Mouse (Mus musculus) erythroid progenitor cell, adult 5-6 weeks (primary cell): ENCODE data around the gene Phf19. TPM values are rescaled to one million over a fixed set of nuclear protein-coding genes. Genes with fewer than 3 reads are reported as not detected.

Experiments
- ATAC-seq: replicated peaks from 2 replicates; pipeline ENCODE4 v1.8.0; 2016; ENCODE audit warnings: moderate number of reproducible peaks, mild to moderate bottlenecking, moderate TSS enrichment, inconsistent platforms; ENCODE audit not compliant: poor library complexity, low FRiP score, severe bottlenecking
- total RNA-seq, 2 experiments: library from RNA; stranded (forward) in 1 of 2; stranded (reverse) in 1 of 2; fragments of 150-400 nt in 1 of 2; fragments of 186-747, 209-891 nt in 1 of 2; gene quantifications; 2 replicates each; pipeline versions ENCODE4 v1.2.3 to v1.2.4; 2015 to 2017; ENCODE audit warnings: low replicate concordance in 2 of 2

Gene Phf19
- 2.5 TPM in 1 of 2 replicates, not detected in the other for total RNA-seq (2015; ENCODE audit: low replicate concordance)
- 1.4 and 2.2 TPM in 2 replicates for total RNA-seq (2017; ENCODE audit: low replicate concordance)

GRCm38 (mm10) chr2:34913218-34914068 lies at the start of gene Phf19:
Gene Phf19 (minus strand): TSS chr2:34914026.
- ATAC-seq = no peak

GRCm38 (mm10) chr2:34963371-34963956 lies 49.6 kb upstream of the Phf19 start:
- peak; percentile 59 for ATAC-seq

GRCm38 (mm10) chr2:34962893-34963292 lies 49.1 kb upstream of the Phf19 start:
- no peak for ATAC-seq

GRCm38 (mm10) chr2:34962211-34962610 lies 48.4 kb upstream of the Phf19 start:
- no peak for ATAC-seq

- ATAC-seq = no peak
Observed at GRCm38 (mm10) chr2:34961481-34962036, 47.7 kb upstream of the Phf19 start, which contains the start of gene Traf1. Gene Traf1 (minus strand): TSS chr2:34961772.

- ATAC-seq = no peak
Observed at GRCm38 (mm10) chr2:34960966-34961365, 47.1 kb upstream of the Phf19 start.

GRCm38 (mm10) chr2:34960466-34960865 lies 46.6 kb upstream of the Phf19 start:
- no peak for ATAC-seq

- ATAC-seq = no peak
Observed at GRCm38 (mm10) chr2:34958582-34958981, 44.8 kb upstream of the Phf19 start.

GRCm38 (mm10) chr2:34958036-34958435 lies 44.2 kb upstream of the Phf19 start:
- ATAC-seq = no peak

GRCm38 (mm10) chr2:34957405-34957804 lies 43.6 kb upstream of the Phf19 start:
- no peak for ATAC-seq

- ATAC-seq = no peak
Observed at GRCm38 (mm10) chr2:34956941-34957340, 43.1 kb upstream of the Phf19 start.

- no peak for ATAC-seq
Observed at GRCm38 (mm10) chr2:34954344-34954743, 40.5 kb upstream of the Phf19 start.

- ATAC-seq = no peak
Observed at GRCm38 (mm10) chr2:34953547-34954116, 39.8 kb upstream of the Phf19 start.

- ATAC-seq = no peak
Observed at GRCm38 (mm10) chr2:34953018-34953417, 39.2 kb upstream of the Phf19 start.

GRCm38 (mm10) chr2:34951469-34951868 lies 37.6 kb upstream of the Phf19 start:
- ATAC-seq = no peak

- ATAC-seq = no peak
Observed at GRCm38 (mm10) chr2:34948622-34949021, 34.8 kb upstream of the Phf19 start.

- ATAC-seq = no peak
Observed at GRCm38 (mm10) chr2:34946046-34946445, 32.2 kb upstream of the Phf19 start.

- no peak for ATAC-seq
Observed at GRCm38 (mm10) chr2:34945580-34945979, 31.8 kb upstream of the Phf19 start.

GRCm38 (mm10) chr2:34944761-34945160 lies 30.9 kb upstream of the Phf19 start:
- ATAC-seq = no peak

GRCm38 (mm10) chr2:34943556-34944120 lies 29.8 kb upstream of the Phf19 start:
- ATAC-seq = no peak
